Mouse (Mus musculus): ENCODE measurements at regions not wholly inside any gene's neighbourhood (a gene's known extent, or its start where the extent isn't known, plus 50 kb on each side); places are given as distances from the start of the nearest gene placed in this dataset.
A peak's percentile ranks its signal among the peaks of the same experiment; 100 is the strongest.
"Not testable (repeated sequence)": the region's sequence is repeated elsewhere in the genome, so short reads cannot be mapped to it uniquely, and the experiment has no call there.

- DNase-seq (ENCODE audit: low read depth, low spot score), result no peak
Observed at GRCm38 (mm10) chr6:37618990-37619389, 89.0 kb downstream of the Akr1d1 start.

- DNase-seq (ENCODE audit: low read depth, low spot score), result peak; percentile 25
Observed at GRCm38 (mm10) chr6:37621364-37622029, 91.5 kb downstream of the Akr1d1 start.

- DNase-seq (ENCODE audit: low read depth, low spot score), result no peak
Observed at GRCm38 (mm10) chr6:37622273-37622672, 92.3 kb downstream of the Akr1d1 start.

- DNase-seq (ENCODE audit: low read depth, low spot score), result no peak
Observed at GRCm38 (mm10) chr6:37627206-37627605, 97.2 kb downstream of the Akr1d1 start.

GRCm38 (mm10) chr6:37633948-37634347, 104.0 kb downstream of the Akr1d1 start:
- DNase-seq (ENCODE audit: low read depth, low spot score), result no peak

GRCm38 (mm10) chr6:37642066-37642465, 112.1 kb downstream of the Akr1d1 start:
- DNase-seq (ENCODE audit: low read depth, low spot score), result peak; percentile 78

- peak; percentile 54 for DNase-seq (ENCODE audit: low read depth, low spot score)
Observed at GRCm38 (mm10) chr6:37642701-37643121, 112.7 kb downstream of the Akr1d1 start.

- DNase-seq (ENCODE audit: low read depth, low spot score), result no peak
Observed at GRCm38 (mm10) chr6:37643176-37643575, 113.2 kb downstream of the Akr1d1 start.

- DNase-seq (ENCODE audit: low read depth, low spot score), result no peak
Observed at GRCm38 (mm10) chr6:37643718-37644117, 113.7 kb downstream of the Akr1d1 start.

- DNase-seq (ENCODE audit: low read depth, low spot score), result no peak
Observed at GRCm38 (mm10) chr6:37645551-37645950, 115.6 kb downstream of the Akr1d1 start.

GRCm38 (mm10) chr6:37657300-37657699, 127.3 kb downstream of the Akr1d1 start:
- not testable (repeated sequence) for DNase-seq (ENCODE audit: low read depth, low spot score)

GRCm38 (mm10) chr6:37658021-37658650, 128.2 kb downstream of the Akr1d1 start:
- peak; percentile 85 for DNase-seq (ENCODE audit: low read depth, low spot score)

GRCm38 (mm10) chr6:37662747-37663146, 132.8 kb downstream of the Akr1d1 start:
- no peak for DNase-seq (ENCODE audit: low read depth, low spot score)

- no peak for DNase-seq (ENCODE audit: low read depth, low spot score)
Observed at GRCm38 (mm10) chr6:37665576-37665975, 135.6 kb downstream of the Akr1d1 start.

- DNase-seq (ENCODE audit: low read depth, low spot score), result peak; percentile 33
Observed at GRCm38 (mm10) chr6:37669407-37669806, 139.4 kb downstream of the Akr1d1 start.

GRCm38 (mm10) chr6:37670701-37671100, 140.7 kb downstream of the Akr1d1 start:
- no peak for DNase-seq (ENCODE audit: low read depth, low spot score)

- DNase-seq (ENCODE audit: low read depth, low spot score), result no peak
Observed at GRCm38 (mm10) chr6:37679871-37680270, 149.9 kb downstream of the Akr1d1 start.

- DNase-seq (ENCODE audit: low read depth, low spot score), result not testable (repeated sequence)
Observed at GRCm38 (mm10) chr6:37681331-37681730, 151.4 kb downstream of the Akr1d1 start.

GRCm38 (mm10) chr6:37686094-37686493, 156.1 kb downstream of the Akr1d1 start:
- peak; percentile 80 for DNase-seq (ENCODE audit: low read depth, low spot score)

GRCm38 (mm10) chr6:37688866-37689617, 159.1 kb downstream of the Akr1d1 start:
- DNase-seq (ENCODE audit: low read depth, low spot score), result peak; percentile 93

- peak; percentile 89 for DNase-seq (ENCODE audit: low read depth, low spot score)
Observed at GRCm38 (mm10) chr6:37689696-37690095, 159.7 kb downstream of the Akr1d1 start.

GRCm38 (mm10) chr6:37691976-37692644, 162.1 kb downstream of the Akr1d1 start:
- DNase-seq (ENCODE audit: low read depth, low spot score), result peak; percentile 81
